Mouse (Mus musculus) small intestine, adult 2 months (tissue): Measurements from ENCODE around the gene Igfn1.

Experiments
- CTCF ChIP-seq: fragments of 200-500 bp; IDR thresholded peaks from 2 replicates; pipeline ENCODE4 v1.5.1; 2012; ENCODE audit warnings: low read depth, mild to moderate bottlenecking, control low read depth, inconsistent platforms, low read length, moderate library complexity, mixed read lengths; ENCODE audit not compliant: insufficient replicate concordance, insufficient read length; ENCODE audit errors: extremely low read depth
- POLR2A ChIP-seq: fragments of 200-500 bp; IDR thresholded peaks from 2 replicates; pipeline ENCODE4 v1.6.1; 2012; ENCODE audit warnings: low read depth, mild to moderate bottlenecking, control low read depth, inconsistent platforms, low read length, moderate library complexity

- no peak for TF ChIP-seq CTCF
- TF ChIP-seq POLR2A, result no peak
These were observed 76.3 kb downstream of the Igfn1 start for GRCm38 (mm10) chr1:135929876-135930275.
